Mouse (Mus musculus) embryonic facial prominence, embryonic 10.5 days (tissue): ENCODE data around the gene Mfap5. TPM values are rescaled to one million over a fixed set of nuclear protein-coding genes. Genes with fewer than 3 reads are reported as not detected.
A peak's percentile ranks its signal among the peaks of the same experiment; 100 is the strongest.
"Not testable (repeated sequence)": the region's sequence is repeated elsewhere in the genome, so short reads cannot be mapped to it uniquely, and the experiment has no call there.

Experiments used
- DNase-seq: peaks from one replicate; pipeline ENCODE4 v3.0.0-alpha.2; 2017; ENCODE audit warnings: low spot score
- H3K27ac ChIP-seq: fragments of 300-500 bp; sonication (generic); replicated peaks from 2 replicates; pipeline ENCODE4 v1.5.1; 2016; ENCODE audit warnings: mild to moderate bottlenecking
- H3K27me3 ChIP-seq: fragments of 300-500 bp; sonication (generic); replicated peaks from 2 replicates; pipeline ENCODE4 v1.6.1; 2016; ENCODE audit warnings: low read depth, mild to moderate bottlenecking; ENCODE audit not compliant: poor library complexity, severe bottlenecking
- H3K36me3 ChIP-seq: fragments of 300-500 bp; sonication (generic); replicated peaks from 2 replicates; pipeline ENCODE4 v1.6.1; 2016; ENCODE audit warnings: mild to moderate bottlenecking, moderate library complexity
- H3K4me1 ChIP-seq: fragments of 300-500 bp; sonication (generic); 2 replicates; pipeline ENCODE4 v1.6.1; 2016
- H3K4me3 ChIP-seq: fragments of 300-500 bp; sonication (generic); 2 replicates; pipeline ENCODE4 v1.5.1; 2016; ENCODE audit warnings: mild to moderate bottlenecking, moderate library complexity
- H3K9me3 ChIP-seq: fragments of 300-500 bp; sonication (generic); 2 replicates; pipeline ENCODE4 v1.6.1; 2016; ENCODE audit warnings: mild to moderate bottlenecking
- WGBS: fragments of 180-500 bp; shearing (Covaris S2); methylation state at CpG from one replicate; pipeline ENCODE4 v1.1.7; 2016; 5-methylcytosine and 5-hydroxymethylcytosine counted together
- polyA plus RNA-seq: library from polyadenylated mRNA; unstranded; fragments of >200 nt; fragmentation: Nextera tagmentation; extraction: Ambion mirVana; gene quantifications from 2 replicates; pipeline ENCODE4 v1.2.1, GENCODE M21; 2016

The Mfap5 gene
- polyA plus RNA-seq, 1 experiment from 2014 or later = 0.62 TPM

GRCm38 (mm10) chr6:122522595-122522994, 16.9 kb downstream of the Mfap5 start:
- no peaks in the 10 kb centered on the region for H3K36me3 ChIP-seq
- DNase-seq = peak; percentile 27
- H3K27me3 ChIP-seq = no peaks in the 10 kb centered on the region
- H3K4me3 ChIP-seq = no peak overlapping the region
- no peaks in the 10 kb centered on the region for H3K9me3 ChIP-seq
- H3K27ac ChIP-seq = no peak overlapping the region
- H3K4me1 ChIP-seq = no peaks in the 10 kb centered on the region
- WGBS = 74% methylated on average over 9 of the region's 9 CpGs

DNA sequence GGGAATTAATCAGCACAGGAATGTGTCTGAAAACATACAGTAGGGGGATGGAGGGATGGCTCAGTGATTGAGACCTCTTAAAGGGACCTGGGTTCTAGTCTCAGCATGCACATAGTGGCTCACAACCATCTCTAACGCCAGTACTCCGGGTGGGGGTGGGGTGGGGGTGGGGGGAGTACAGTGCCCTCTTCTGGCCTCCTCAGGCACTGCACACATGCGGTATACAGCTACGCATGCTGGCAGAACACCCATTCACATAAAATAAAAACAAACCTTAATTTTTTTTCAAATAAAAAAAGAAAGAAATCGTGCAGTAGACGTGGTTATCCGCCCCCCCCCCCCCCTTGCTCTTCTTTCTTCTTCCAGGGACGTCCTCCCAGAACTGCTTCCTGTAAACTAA, 17.6 kb downstream of the Mfap5 start:
- WGBS = 82% methylated on average over 8 of the region's 8 CpGs
- DNase-seq = no peak

GRCm38 (mm10) chr6:122527596-122527995, 22.0 kb downstream of the Mfap5 start:
- H3K36me3 ChIP-seq = no peaks in the 10 kb centered on the region
- H3K4me1 ChIP-seq = 0 out of 2 replicates have a peak, but pooled peaks cover 5% of the 10 kb centered on the region
- DNase-seq = no peak
- no peaks in the 10 kb centered on the region for H3K27me3 ChIP-seq
- 65% methylated on average over 12 of the region's 12 CpGs for WGBS
- no peak overlapping the region for H3K4me3 ChIP-seq
- no peaks in the 10 kb centered on the region for H3K9me3 ChIP-seq
- H3K27ac ChIP-seq = no peak overlapping the region

More for the DNA sequence above, 17.6 kb downstream of the Mfap5 start:
- H3K4me1 ChIP-seq = no peaks in the 10 kb centered on the region
- no peaks in the 10 kb centered on the region for H3K27me3 ChIP-seq
- no peaks in the 10 kb centered on the region for H3K36me3 ChIP-seq
- H3K4me3 ChIP-seq = no peak overlapping the region
- no peaks in the 10 kb centered on the region for H3K9me3 ChIP-seq
- no peak overlapping the region for H3K27ac ChIP-seq

DNA sequence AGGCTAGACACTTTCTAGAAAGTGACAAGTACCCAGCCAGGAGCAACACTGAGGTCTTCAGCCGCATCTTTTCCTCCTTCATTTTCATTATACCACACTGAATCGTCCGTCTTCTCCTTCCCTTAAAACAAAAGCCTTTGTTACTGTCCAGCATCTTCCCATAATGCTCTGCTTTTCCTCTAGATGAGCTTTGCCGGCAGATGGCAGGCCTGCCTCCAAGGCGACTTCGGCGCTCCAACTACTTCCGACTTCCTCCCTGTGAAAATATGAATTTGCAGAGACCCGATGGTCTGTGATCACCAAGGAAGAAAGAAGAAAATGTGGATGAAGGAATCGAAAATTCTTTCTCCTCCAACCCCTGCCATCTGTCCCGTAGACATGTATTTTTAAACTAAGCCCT, 22.5 kb downstream of the Mfap5 start:
- WGBS = 80% methylated on average over 11 of the region's 11 CpGs
- peaks cover 10% of the 10 kb centered on the region for H3K4me1 ChIP-seq

GRCm38 (mm10) chr6:122531466-122532174, 26.0 kb downstream of the Mfap5 start:
- H3K36me3 ChIP-seq = no peaks in the 10 kb centered on the region

More for the DNA sequence above, 22.5 kb downstream of the Mfap5 start:
- Histone ChIP-seq H3K27ac (no peak overlapping the region), H3K4me3 (no peak overlapping the region), H3K9me3 (no peaks in the 10 kb centered on the region), H3K36me3 (no peaks in the 10 kb centered on the region), H3K27me3 (no peaks in the 10 kb centered on the region)
- no peak for DNase-seq

DNA sequence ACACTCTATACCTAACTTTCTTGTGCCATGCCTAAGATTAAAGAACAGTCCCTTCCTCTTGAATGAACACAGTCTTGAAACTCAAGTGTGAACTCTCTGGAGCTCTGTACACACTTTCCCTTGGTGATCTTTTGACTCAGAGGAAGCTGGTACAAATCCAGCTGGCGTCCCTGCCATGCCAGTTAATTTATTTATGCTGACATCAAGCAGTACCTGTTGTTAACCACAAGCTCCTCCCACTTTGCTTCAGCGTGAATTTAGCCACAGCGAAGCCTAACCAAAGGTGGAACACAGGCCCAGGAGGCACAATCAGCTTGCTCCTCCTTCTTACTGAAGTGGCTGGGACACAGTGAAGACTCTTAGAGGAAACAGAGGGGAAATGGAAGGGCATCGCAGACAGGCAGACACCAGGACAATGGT, 27.2 kb downstream of the Mfap5 start:
- Histone ChIP-seq H3K4me3 (peak overlapping the region; percentile 36; the same call in 1 of the 2 replicates), H3K27ac (peak overlapping the region; percentile 68), H3K27me3 (no peaks in the 10 kb centered on the region), H3K4me1 (peaks cover 13% of the 10 kb centered on the region), H3K9me3 (no peaks in the 10 kb centered on the region), H3K36me3 (no peaks in the 10 kb centered on the region)
- DNase-seq = peak; percentile 33
- WGBS = 15% methylated on average over 4 of the region's 4 CpGs

More at GRCm38 (mm10) chr6:122531466-122532174, 26.0 kb downstream of the Mfap5 start:
- Histone ChIP-seq H3K27ac (peak overlapping the region; percentile 54), H3K4me3 (no peak overlapping the region), H3K27me3 (no peaks in the 10 kb centered on the region), H3K4me1 (peaks cover 13% of the 10 kb centered on the region), H3K9me3 (no peaks in the 10 kb centered on the region)
- WGBS = 64% methylated on average over 8 of the region's 8 CpGs
- DNase-seq = peak; percentile 24

DNA sequence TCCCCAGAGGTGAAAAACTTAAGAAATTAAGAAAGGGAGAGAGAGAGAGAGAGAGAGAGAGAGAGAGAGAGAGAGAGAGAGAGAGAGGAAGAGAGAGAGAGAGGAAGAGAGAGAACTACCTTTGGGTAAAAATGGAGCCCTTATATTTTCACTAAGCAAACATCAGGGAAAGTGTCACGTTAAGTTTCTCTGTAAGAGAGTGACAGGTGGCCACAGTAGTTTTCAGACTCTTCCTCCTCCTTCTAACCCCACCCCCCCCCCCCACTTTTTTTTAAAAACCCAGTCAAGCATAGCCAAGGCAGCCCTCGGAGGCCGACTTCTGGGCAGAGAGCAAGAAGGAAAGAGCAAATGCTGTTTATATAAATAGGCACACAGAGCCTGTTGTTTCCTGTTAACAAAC, 28.4 kb downstream of the Mfap5 start:
- WGBS = 31% methylated on average over 3 of the region's 3 CpGs
- Histone ChIP-seq H3K27me3 (no peaks in the 10 kb centered on the region), H3K36me3 (no peaks in the 10 kb centered on the region), H3K27ac (no peak overlapping the region), H3K4me1 (peaks cover 13% of the 10 kb centered on the region), H3K4me3 (no peak overlapping the region), H3K9me3 (no peaks in the 10 kb centered on the region)
- no peak for DNase-seq

- H3K27ac ChIP-seq = no peak overlapping the region
- no peaks in the 10 kb centered on the region for H3K9me3 ChIP-seq
- no peaks in the 10 kb centered on the region for H3K4me1 ChIP-seq
- no peak for DNase-seq
- no peaks in the 10 kb centered on the region for H3K36me3 ChIP-seq
- no peak overlapping the region for H3K4me3 ChIP-seq
- WGBS = 84% methylated on average over 9 of the region's 9 CpGs
- H3K27me3 ChIP-seq = no peaks in the 10 kb centered on the region
Measured at GRCm38 (mm10) chr6:122539564-122539963, 33.9 kb downstream of the Mfap5 start.

DNA sequence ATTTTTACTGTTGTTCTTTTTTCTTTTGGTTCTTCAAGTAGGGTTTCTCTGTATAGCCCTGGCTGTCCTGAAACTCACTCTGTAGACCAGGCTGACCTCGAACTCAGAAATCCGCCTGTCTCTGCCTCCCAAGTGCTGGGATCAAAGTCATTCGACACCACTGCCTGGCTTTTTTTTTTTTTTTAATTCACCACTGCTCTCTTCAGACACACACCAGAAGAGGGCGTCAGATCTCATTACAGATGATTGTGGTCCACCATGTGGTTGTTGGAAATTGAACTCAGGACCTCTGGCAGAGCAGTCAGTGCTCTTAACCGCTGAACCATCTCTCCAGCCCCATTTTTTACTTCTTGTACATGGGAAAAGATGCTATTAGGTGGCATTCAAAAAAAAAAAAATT, 36.8 kb downstream of the Mfap5 start:
- not testable (repeated sequence) for DNase-seq, H3K4me3 ChIP-seq, H3K9me3 ChIP-seq, H3K36me3 ChIP-seq, H3K27me3 ChIP-seq, H3K4me1 ChIP-seq, H3K27ac ChIP-seq
- 79% methylated on average over 5 of the region's 5 CpGs for WGBS

GRCm38 (mm10) chr6:122543574-122543973, 37.9 kb downstream of the Mfap5 start:
- Histone ChIP-seq H3K27ac (no peak overlapping the region), H3K36me3 (no peaks in the 10 kb centered on the region), H3K9me3 (no peaks in the 10 kb centered on the region), H3K4me3 (no peak overlapping the region), H3K27me3 (no peaks in the 10 kb centered on the region), H3K4me1 (no peaks in the 10 kb centered on the region)
- WGBS = 82% methylated on average over 5 of the region's 5 CpGs
- no peak for DNase-seq

- no peak for DNase-seq
- Histone ChIP-seq H3K4me3 (no peak overlapping the region), H3K36me3 (no peaks in the 10 kb centered on the region), H3K9me3 (no peaks in the 10 kb centered on the region), H3K27me3 (no peaks in the 10 kb centered on the region), H3K4me1 (no peaks in the 10 kb centered on the region), H3K27ac (no peak overlapping the region)
- WGBS = 88% methylated on average over 1 of the region's 1 CpGs
Measured at GRCm38 (mm10) chr6:122544672-122545071, 39.0 kb downstream of the Mfap5 start.

GRCm38 (mm10) chr6:122545289-122545882, 39.7 kb downstream of the Mfap5 start:
- Histone ChIP-seq H3K27ac (no peak overlapping the region), H3K9me3 (no peaks in the 10 kb centered on the region), H3K4me1 (no peaks in the 10 kb centered on the region), H3K27me3 (no peaks in the 10 kb centered on the region), H3K4me3 (no peak overlapping the region), H3K36me3 (no peaks in the 10 kb centered on the region)
- WGBS = 76% methylated on average over 9 of the region's 9 CpGs
- no peak for DNase-seq

DNA sequence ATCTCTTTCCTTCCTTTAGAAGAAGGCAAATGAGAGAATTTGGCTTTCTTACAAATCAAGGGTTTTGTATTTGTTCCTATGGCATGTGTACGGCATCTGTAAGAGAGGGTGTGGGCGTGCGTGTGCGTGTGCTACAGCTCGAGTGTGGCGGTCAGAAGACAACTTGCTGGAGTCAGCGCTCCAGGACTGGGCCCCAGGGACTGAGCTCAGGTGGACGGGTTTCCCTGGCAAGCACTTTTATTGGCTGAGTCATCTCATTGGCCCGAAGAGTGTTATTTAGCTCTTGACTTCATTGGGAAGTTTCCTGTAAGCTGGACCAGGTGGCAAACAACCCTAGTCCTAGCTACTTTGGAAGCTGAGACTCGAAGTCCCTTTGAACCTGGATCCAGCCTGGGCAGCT, 40.3 kb downstream of the Mfap5 start:
- Histone ChIP-seq H3K4me1 (no peaks in the 10 kb centered on the region), H3K4me3 (no peak overlapping the region), H3K27me3 (no peaks in the 10 kb centered on the region), H3K27ac (no peak overlapping the region), H3K36me3 (no peaks in the 10 kb centered on the region), H3K9me3 (no peaks in the 10 kb centered on the region)
- 82% methylated on average over 10 of the region's 10 CpGs for WGBS
- no peak for DNase-seq
